Mouse (Mus musculus): ENCODE data around the gene Tsen15. TPM values are rescaled to one million over a fixed set of nuclear protein-coding genes. Genes with fewer than 3 reads are reported as not detected.

Tsen15 gene
- total and polyA plus RNA-seq, 3 experiments: 62.8 to 95.0 (median 88.4) TPM

GRCm38 (mm10) chr1:152368311-152369088, 18.0 kb downstream of the Tsen15 start:
- TF ChIP-seq POLR2AphosphoS5 (IDR thresholded peaks at IDR 0.05; ENCODE audit: insufficient replicate concordance, low read depth, low read length) (no peak), GATA1 (IDR thresholded peaks at IDR 0.05; ENCODE audit: borderline replicate concordance, low read length) (no peak), GATA2 (IDR thresholded peaks at IDR 0.05; ENCODE audit: borderline replicate concordance, low read depth, low read length) (no peak), CTCF (IDR thresholded peaks at IDR 0.05; ENCODE audit: low read depth, low read length) (no peak), TAL1 (conservative IDR thresholded peaks at IDR 0.05; ENCODE audit: low read depth, low read length) (no peak)
- DNase-seq (ENCODE audit: low spot score) (no peak), ATAC-seq (ENCODE audit: extremely low read depth, insufficient number of reproducible peaks, low FRiP score, poor library complexity, severe bottlenecking) (no peak)
- H3K9me3 ChIP-seq (replicated peaks): no peaks in the 10 kb centered on the region
- no peak overlapping the region for H3K4me3 ChIP-seq (ENCODE audit: low read depth, low read length)
- no peaks in the 10 kb centered on the region for H3K27me3 ChIP-seq (ENCODE audit: insufficient read depth, low read length)
- H3K36me3 ChIP-seq (replicated peaks): peaks cover 46% of the 10 kb centered on the region
- H3K4me1 ChIP-seq (ENCODE audit: insufficient read depth, low read depth, low read length): no peaks in the 10 kb centered on the region

DNA sequence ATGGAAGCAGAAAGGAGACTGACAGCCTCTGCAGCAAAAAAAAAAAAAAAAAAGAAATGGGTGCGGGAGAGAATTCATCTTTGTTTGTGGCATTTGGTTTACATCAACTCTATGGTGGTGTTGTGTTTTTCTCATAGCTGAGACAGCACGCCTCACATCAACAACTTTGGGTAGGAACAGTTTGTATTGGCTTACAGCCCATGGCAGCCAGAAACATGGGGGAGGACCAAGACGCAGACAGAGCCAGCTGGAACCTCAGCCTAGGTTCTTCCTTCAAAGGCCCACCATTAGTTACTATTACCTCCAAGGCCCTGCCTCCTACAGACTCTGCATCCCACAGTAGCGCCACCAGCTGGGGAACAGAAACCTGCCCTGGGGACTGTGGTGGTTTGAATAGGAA, 29.8 kb downstream of the Tsen15 start:
- no peak for DNase-seq (ENCODE audit: low spot score)
- Histone ChIP-seq H3K27me3 (ENCODE audit: insufficient read depth, low read length) (no peaks in the 10 kb centered on the region), H3K36me3 (replicated peaks) (no peaks in the 10 kb centered on the region), H3K9me3 (replicated peaks) (no peaks in the 10 kb centered on the region), H3K4me1 (ENCODE audit: insufficient read depth, low read depth, low read length) (no peaks in the 10 kb centered on the region), H3K4me3 (ENCODE audit: low read depth, low read length) (no peak overlapping the region)
- no peak for TF ChIP-seq POLR2AphosphoS5 (IDR thresholded peaks at IDR 0.05; ENCODE audit: insufficient replicate concordance, low read depth, low read length)
- TF ChIP-seq GATA1 (IDR thresholded peaks at IDR 0.05; ENCODE audit: borderline replicate concordance, low read length): no peak
- no peak for TF ChIP-seq TAL1 (conservative IDR thresholded peaks at IDR 0.05; ENCODE audit: low read depth, low read length)
- TF ChIP-seq CTCF (IDR thresholded peaks at IDR 0.05; ENCODE audit: low read depth, low read length): no peak
- TF ChIP-seq GATA2 (IDR thresholded peaks at IDR 0.05; ENCODE audit: borderline replicate concordance, low read depth, low read length): no peak
- ATAC-seq (ENCODE audit: extremely low read depth, insufficient number of reproducible peaks, low FRiP score, poor library complexity, severe bottlenecking): no peak

DNA sequence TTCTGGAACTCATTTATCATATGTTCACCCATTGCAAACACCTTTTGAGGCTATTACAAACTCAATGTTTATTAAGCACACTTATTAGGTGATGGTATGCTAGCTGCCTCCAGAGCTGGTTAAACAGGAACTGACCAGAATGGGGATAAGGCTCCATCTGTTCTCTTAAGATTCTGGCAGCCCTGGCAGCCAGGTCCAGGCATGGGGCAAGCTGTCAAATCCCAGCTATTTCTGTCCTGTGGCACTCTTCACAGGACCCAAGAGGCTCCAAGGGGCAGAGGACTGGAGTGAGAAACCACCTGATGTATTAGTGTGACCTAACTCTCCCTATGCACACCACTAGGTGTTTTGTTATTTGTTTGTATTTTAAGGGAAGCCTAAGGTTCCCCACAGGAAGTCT, 38.5 kb downstream of the Tsen15 start:
- Histone ChIP-seq H3K36me3 (replicated peaks) (no peaks in the 10 kb centered on the region), H3K9me3 (replicated peaks) (no peaks in the 10 kb centered on the region), H3K4me3 (ENCODE audit: low read depth, low read length) (no peak overlapping the region), H3K4me1 (ENCODE audit: insufficient read depth, low read depth, low read length) (no peaks in the 10 kb centered on the region), H3K27me3 (ENCODE audit: insufficient read depth, low read length) (no peaks in the 10 kb centered on the region)
- DNase-seq (ENCODE audit: low spot score): no peak
- TF ChIP-seq GATA1 (IDR thresholded peaks at IDR 0.05; ENCODE audit: borderline replicate concordance, low read length) (no peak), CTCF (IDR thresholded peaks at IDR 0.05; ENCODE audit: low read depth, low read length) (no peak), TAL1 (conservative IDR thresholded peaks at IDR 0.05; ENCODE audit: low read depth, low read length) (no peak), GATA2 (IDR thresholded peaks at IDR 0.05; ENCODE audit: borderline replicate concordance, low read depth, low read length) (no peak), POLR2AphosphoS5 (IDR thresholded peaks at IDR 0.05; ENCODE audit: insufficient replicate concordance, low read depth, low read length) (no peak)
- no peak for ATAC-seq (ENCODE audit: extremely low read depth, insufficient number of reproducible peaks, low FRiP score, poor library complexity, severe bottlenecking)

DNA sequence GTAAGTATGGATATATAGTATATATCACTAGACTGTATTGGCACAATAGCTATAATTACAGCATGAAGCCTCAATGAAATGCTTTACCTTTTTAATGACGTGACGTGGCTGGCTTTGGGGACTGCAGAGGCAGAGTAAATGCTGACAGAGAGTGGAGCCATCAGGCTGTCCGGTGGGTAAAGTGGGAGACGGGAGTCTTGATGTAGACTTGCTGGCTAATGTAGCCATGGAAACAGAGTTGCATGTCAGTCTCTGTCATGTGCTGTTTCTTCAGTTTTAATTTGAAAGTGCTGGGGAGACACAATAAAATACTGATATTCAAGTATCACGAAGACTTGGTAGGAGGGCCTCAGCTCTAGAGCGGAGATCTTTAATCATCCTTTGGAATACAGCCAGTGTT, 62.5 kb downstream of the Tsen15 start:
- Histone ChIP-seq H3K4me1 (ENCODE audit: insufficient read depth, low read depth, low read length) (no peaks in the 10 kb centered on the region), H3K36me3 (replicated peaks) (no peaks in the 10 kb centered on the region)
- no peak for ATAC-seq (ENCODE audit: extremely low read depth, insufficient number of reproducible peaks, low FRiP score, poor library complexity, severe bottlenecking)

More for the DNA sequence above, 62.5 kb downstream of the Tsen15 start:
- Histone ChIP-seq H3K9me3 (replicated peaks) (no peaks in the 10 kb centered on the region), H3K27me3 (ENCODE audit: insufficient read depth, low read length) (no peaks in the 10 kb centered on the region), H3K4me3 (ENCODE audit: low read depth, low read length) (no peak overlapping the region)
- no peak for DNase-seq (ENCODE audit: low spot score)
- TF ChIP-seq GATA1 (IDR thresholded peaks at IDR 0.05; ENCODE audit: borderline replicate concordance, low read length) (no peak), TAL1 (conservative IDR thresholded peaks at IDR 0.05; ENCODE audit: low read depth, low read length) (no peak), POLR2AphosphoS5 (IDR thresholded peaks at IDR 0.05; ENCODE audit: insufficient replicate concordance, low read depth, low read length) (no peak), GATA2 (IDR thresholded peaks at IDR 0.05; ENCODE audit: borderline replicate concordance, low read depth, low read length) (no peak), CTCF (IDR thresholded peaks at IDR 0.05; ENCODE audit: low read depth, low read length) (no peak)

Other genes starting within 250 kb of the Tsen15 start
- gene Colgalt2, start 13.1 kb upstream of the Tsen15 start, total RNA-seq (2014; fragmentation: Nextera tagmentation): not detected in 2 replicates
- gene Colgalt2, start 13.1 kb upstream of the Tsen15 start, total RNA-seq (2017): 0.06 and 0.16 TPM in 2 replicates
- not detected in 2 replicates for gene Colgalt2, start 13.1 kb upstream of the Tsen15 start, polyA plus RNA-seq (2012)